In genomic region chr16:35588731-35589151, GRCm38 (mm10) we compare ENCODE assay signal across 11 mouse cellular contexts. TPM values are rescaled to one million over a fixed set of nuclear protein-coding genes. Genes with fewer than 3 reads are reported as not detected.
DNase-seq lines count a peak whose midpoint lies in the region; ATAC-seq and TF ChIP-seq lines count a peak whose summit lies in the region.
"Had no signal": no experiment of that assay in that cellular context is flagged by ENCODE, and none has a peak within 500 bp of the region (broad histone marks: within the 10 kb centered on the region; RNA-seq: fewer than 3 reads in every experiment).

No protein-coding gene starts in this region.

- H3K4me1 ChIP-seq in heart, embryonic 14.5 days (ENCODE audit: control insufficient read depth in 2 of 2, insufficient read depth in 2 of 2, low read length in 2 of 2) = peaks cover 9 to 14% of the 10 kb centered on the region in 2 experiments
- H3K4me1 ChIP-seq in forebrain, embryonic 10.5 days = peaks cover 90% of the 10 kb centered on the region
- H3K4me1 ChIP-seq in intestine, postnatal 0 days (replicated peaks; ENCODE audit: control insufficient read depth, insufficient read depth, low read length) = no peaks in the 10 kb centered on the region
- peaks cover 45% of the 10 kb centered on the region for H3K4me1 ChIP-seq in neural tube, embryonic 14.5 days (ENCODE audit: control insufficient read depth, insufficient read depth, low read length)

- H3K27me3 ChIP-seq in heart, embryonic 14.5 days (ENCODE audit: control insufficient read depth, insufficient read depth, low read length) = peaks cover 26% of the 10 kb centered on the region
- peaks cover 26% of the 10 kb centered on the region; the same call in 1 of the 2 replicates for H3K27me3 ChIP-seq in forebrain, embryonic 10.5 days (ENCODE audit: poor library complexity, severe bottlenecking)
- H3K27me3 ChIP-seq in intestine, postnatal 0 days (replicated peaks; ENCODE audit: control insufficient read depth, insufficient read depth, low read length) = no peaks in the 10 kb centered on the region
- no peaks in the 10 kb centered on the region for H3K27me3 ChIP-seq in neural tube, embryonic 14.5 days (ENCODE audit: control insufficient read depth, insufficient read depth, low read length)

- no peak for TF ChIP-seq CTCF in intestine, postnatal 0 days (IDR thresholded peaks at IDR 0.05; ENCODE audit: low read depth)

- H3K36me3 ChIP-seq in heart, embryonic 14.5 days (ENCODE audit: control insufficient read depth, insufficient read depth, low read length) = no peaks in the 10 kb centered on the region
- peaks cover 13% of the 10 kb centered on the region for H3K36me3 ChIP-seq in forebrain, embryonic 10.5 days (replicated peaks)
- no peaks in the 10 kb centered on the region for H3K36me3 ChIP-seq in intestine, postnatal 0 days (ENCODE audit: control insufficient read depth, insufficient read depth)
- H3K36me3 ChIP-seq in neural tube, embryonic 14.5 days (ENCODE audit: control insufficient read depth, insufficient read depth, low read length) = no peaks in the 10 kb centered on the region

- DNase-seq in heart, adult 9 months (ENCODE audit: low spot score in 2 of 2) = no peak
- DNase-seq in forebrain, embryonic 10.5 days (ENCODE audit: extremely low spot score, low spot score) = peak; percentile 42
- no peak for DNase-seq in adrenal gland, adult 8-10 months
- no peak for DNase-seq in frontal cortex, adult 2 months (ENCODE audit: extremely low spot score in 1 of 2, low spot score in 1 of 2)
- DNase-seq in urinary bladder, postnatal 4 days (ENCODE audit: low spot score in 2 of 2) = no peak
- DNase-seq: heart, postnatal 14 days; left cerebral cortex, postnatal 4 days had no signal

- H3K27ac ChIP-seq in heart, embryonic 14.5 days (replicated peaks in 1 of 2; ENCODE audit: control insufficient read depth in 1 of 2, insufficient read depth in 1 of 2, low read depth in 2 of 2, low read length in 2 of 2) = no peak overlapping the region
- peak overlapping the region; percentile 92 for H3K27ac ChIP-seq in forebrain, embryonic 10.5 days
- no peak overlapping the region for H3K27ac ChIP-seq in intestine, postnatal 0 days (ENCODE audit: low read depth, low read length)
- H3K27ac ChIP-seq in neural tube, embryonic 14.5 days (ENCODE audit: low read depth, low read length) = no peak overlapping the region

- no peak for ATAC-seq in heart, embryonic 14.5 days (ENCODE audit: insufficient number of reproducible peaks, insufficient read depth, low FRiP score, low read depth)
- 0 out of 2 replicates have a peak, but pooled peaks have one; percentile 28 for ATAC-seq in intestine, postnatal 0 days
- ATAC-seq in neural tube, embryonic 14.5 days (ENCODE audit: low read depth) = 0 out of 2 replicates have a peak, but pooled peaks have one; percentile 13

- peak overlapping the region; percentile 68 for H3K4me2 ChIP-seq in heart, embryonic 14.5 days (ENCODE audit: low read length)
- H3K4me2 ChIP-seq in intestine, postnatal 0 days (replicated peaks; ENCODE audit: low read depth) = peak overlapping the region; percentile 17; the same call in 1 of the 2 replicates
- H3K4me2 ChIP-seq in neural tube, embryonic 14.5 days (ENCODE audit: low read depth, low read length) = peak overlapping the region; percentile 19; the same call in 1 of the 2 replicates

- no peak overlapping the region for H3K4me3 ChIP-seq in heart, embryonic 14.5 days (ENCODE audit: control insufficient read depth in 1 of 2, insufficient read depth in 1 of 2, low read depth in 1 of 2, low read length in 2 of 2)
- H3K4me3 ChIP-seq in forebrain, embryonic 10.5 days = peak overlapping the region; percentile 42
- no peak overlapping the region for H3K4me3 ChIP-seq in intestine, postnatal 0 days (ENCODE audit: low read depth, low read length)
- H3K4me3 ChIP-seq in neural tube, embryonic 14.5 days (ENCODE audit: low read depth, low read length) = no peak overlapping the region

- no peak overlapping the region for H3K9ac ChIP-seq in heart, embryonic 14.5 days (ENCODE audit: low read length)
- 0 out of 2 replicates have a peak overlapping the region, but pooled peaks have one; percentile 7 for H3K9ac ChIP-seq in intestine, postnatal 0 days (ENCODE audit: low read depth, low read length)
- H3K9ac ChIP-seq in neural tube, embryonic 14.5 days (replicated peaks; ENCODE audit: low read depth, low read length) = no peak overlapping the region

- 0 out of 2 replicates have a peak, but pooled peaks cover 4% of the 10 kb centered on the region for H3K9me3 ChIP-seq in heart, embryonic 14.5 days (ENCODE audit: control insufficient read depth, low read length)
- H3K9me3 ChIP-seq in forebrain, embryonic 10.5 days = peaks cover 8% of the 10 kb centered on the region; the same call in 1 of the 2 replicates
- H3K9me3 ChIP-seq in intestine, postnatal 0 days (ENCODE audit: control insufficient read depth) = peaks cover 4% of the 10 kb centered on the region; the same call in 1 of the 2 replicates
- H3K9me3 ChIP-seq in neural tube, embryonic 14.5 days (ENCODE audit: control insufficient read depth, low read length) = no peaks in the 10 kb centered on the region

- 15% methylated on average over 18 of the region's 18 CpGs for WGBS in heart, embryonic 14.5 days
- WGBS in forebrain, embryonic 10.5 days = 6% methylated on average over 18 of the region's 18 CpGs
- 29% methylated on average over 18 of the region's 18 CpGs for WGBS in intestine, postnatal 0 days
- WGBS in neural tube, embryonic 14.5 days = 6% methylated on average over 18 of the region's 18 CpGs

RNA-seq across cellular contexts. Expression of gene Sema5b, which starts 47.8 kb away (rescaled TPM):
- polyA plus RNA-seq in heart, embryonic 14.5 days (2014; fragmentation: Nextera tagmentation; extraction: Ambion mirVana) = 1.1 and 1.9 TPM in 2 replicates
- polyA plus RNA-seq in forebrain, embryonic 10.5 days (2016; fragmentation: Nextera tagmentation; extraction: Ambion mirVana) = 35.7 and 37.5 TPM in 2 replicates
- polyA plus RNA-seq in intestine, postnatal 0 days (2015; fragmentation: Nextera tagmentation; extraction: Ambion mirVana) = 0.90 and 0.99 TPM in 2 replicates
- 18.1 and 21.4 TPM in 2 replicates for polyA plus RNA-seq in neural tube, embryonic 14.5 days (2014; fragmentation: Nextera tagmentation; extraction: Ambion mirVana)
- 10 to 100 TPM in 2 of 4 experiments, 1 to 10 TPM in 2; 1.1 to 33.5 (median 15.4) TPM for total RNA-seq in adrenal gland, adult 8-10 months (2022)
- polyA plus RNA-seq in frontal cortex, adult 2 months (2012; rRNA removed) = 22.3 and 24.1 TPM in 2 replicates
- polyA plus RNA-seq: C2C12 had no signal

Comparison
In these comparisons a context has a peak if more than half of its experiments do, and no peak if none do; other contexts are left out.
1. H3K4me2 ChIP-seq: peak in every context shown above with its lines; median percentile 68 in heart, embryonic 14.5 days; 19 in neural tube, embryonic 14.5 days; 17 in intestine, postnatal 0 days.